Comparison of ENCODE assay signal across 7 mouse cellular contexts in the genomic region with DNA sequence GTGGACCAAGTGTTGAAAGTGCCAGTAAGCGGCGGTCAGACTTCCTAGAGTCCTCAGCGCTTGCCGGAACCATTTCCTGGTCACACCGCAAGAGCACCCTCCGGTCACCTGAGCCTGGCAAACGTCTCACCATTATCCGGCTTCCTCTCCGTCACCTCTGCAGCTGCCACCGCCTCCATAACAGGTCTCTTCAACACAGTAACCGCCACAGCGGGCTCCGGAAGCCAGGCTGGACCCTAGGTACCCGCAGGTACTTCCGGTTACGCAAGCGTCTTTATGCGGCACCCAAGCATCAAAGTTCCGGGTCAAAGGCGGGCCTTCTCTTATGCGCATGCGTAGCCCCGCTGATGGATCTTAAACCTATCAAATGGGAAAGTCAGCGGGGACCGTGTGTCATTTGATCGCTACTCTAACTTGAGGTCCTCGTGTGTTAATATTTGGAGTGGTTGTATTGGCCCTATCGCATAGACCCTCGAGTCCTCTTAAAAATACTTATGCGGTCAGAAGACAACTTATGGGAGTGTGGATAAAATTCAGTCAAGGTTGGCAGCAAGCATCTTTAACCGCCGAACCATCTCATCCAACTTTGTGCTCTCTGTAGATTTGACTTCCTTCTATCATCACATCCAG. TPM values are rescaled to one million over a fixed set of nuclear protein-coding genes. Genes with fewer than 3 reads are reported as not detected.
DNase-seq lines count a peak whose midpoint lies in the region; ATAC-seq lines count a peak whose summit lies in the region.

Gene Ccdc97 (minus strand): TSS at position 301 of the 630 bp plus-strand sequence.

- peaks cover 18% of the 10 kb centered on the region for H3K4me1 ChIP-seq in intestine, embryonic 16.5 days (ENCODE audit: control insufficient read depth, insufficient read depth, low read length)
- H3K4me1 ChIP-seq in midbrain, embryonic 11.5 days (ENCODE audit: control insufficient read depth, insufficient read depth, low read length): peaks cover 8% of the 10 kb centered on the region

- H3K36me3 ChIP-seq in intestine, embryonic 16.5 days (ENCODE audit: control insufficient read depth, insufficient read depth, low read length): peaks cover 34% of the 10 kb centered on the region
- H3K36me3 ChIP-seq in midbrain, embryonic 11.5 days (ENCODE audit: control insufficient read depth, insufficient read depth, low read length): peaks cover 30% of the 10 kb centered on the region

- DNase-seq in adrenal gland, adult 8-10 months: peak; percentile 92
- peak; percentile 89 for DNase-seq in embryo, embryonic 9.5 days (ENCODE audit: extremely low spot score)
- peak; percentile 80 to 89 for DNase-seq in gastrocnemius, postnatal 4 days (ENCODE audit: low spot score in 2 of 2)
- DNase-seq in left cerebral cortex, postnatal 36 days (ENCODE audit: low spot score in 2 of 2): peak; percentile 93 to 96
- DNase-seq in midbrain, embryonic 11.5 days (ENCODE audit: low spot score, missing footprints): peak; percentile 98
- peak; percentile 97 for DNase-seq in skeletal muscle tissue, adult 2 months (ENCODE audit: low read depth, low spot score)

- peak within 1 kb of the TSS; percentile 86 for H3K4me3 ChIP-seq in intestine, embryonic 16.5 days (ENCODE audit: low read length)
- H3K4me3 ChIP-seq in midbrain, embryonic 11.5 days (ENCODE audit: low read depth, low read length): peak within 1 kb of the TSS; percentile 50

- H3K27ac ChIP-seq in intestine, embryonic 16.5 days (ENCODE audit: low read length): peak within 1 kb of the TSS; percentile 90
- no peak within 1 kb of the TSS for H3K27ac ChIP-seq in midbrain, embryonic 11.5 days (ENCODE audit: low read depth, low read length)

- H3K27me3 ChIP-seq in intestine, embryonic 16.5 days (replicated peaks; ENCODE audit: control insufficient read depth, insufficient read depth, low read length): no peaks in the 10 kb centered on the region
- no peaks in the 10 kb centered on the region for H3K27me3 ChIP-seq in midbrain, embryonic 11.5 days (ENCODE audit: control insufficient read depth, insufficient read depth, low read length)

- peak; percentile 86 for ATAC-seq in intestine, embryonic 16.5 days
- peak; percentile 88 for ATAC-seq in midbrain, embryonic 11.5 days (ENCODE audit: low FRiP score)

- WGBS in intestine, embryonic 16.5 days: 4% methylated on average over 32 of the region's 32 CpGs
- 5% methylated on average over 32 of the region's 32 CpGs for WGBS in midbrain, embryonic 11.5 days

- peak within 1 kb of the TSS; percentile 83 for H3K9ac ChIP-seq in intestine, embryonic 16.5 days (ENCODE audit: low read depth, low read length)
- H3K9ac ChIP-seq in midbrain, embryonic 11.5 days (ENCODE audit: low read length): peak within 1 kb of the TSS; percentile 65

- no peaks in the 10 kb centered on the region for H3K9me3 ChIP-seq in intestine, embryonic 16.5 days (ENCODE audit: control insufficient read depth, low read length)
- no peaks in the 10 kb centered on the region for H3K9me3 ChIP-seq in midbrain, embryonic 11.5 days (ENCODE audit: control insufficient read depth, low read length)

- intact Hi-C loops in left cerebral cortex, postnatal 36 days (cut with DNase I): loop anchor here (5.0 kb wide), 1 partner anchor 37 kb away; the partner anchor contains the start of gene B9d2

- H3K4me2 ChIP-seq in intestine, embryonic 16.5 days (ENCODE audit: low read depth, low read length): peak within 1 kb of the TSS; percentile 78
- peak within 1 kb of the TSS; percentile 78 for H3K4me2 ChIP-seq in midbrain, embryonic 11.5 days

RNA-seq across cellular contexts. Expression of gene Ccdc97, which starts in this region (rescaled TPM):
- 10 to 100 TPM; 51.3 to 63.7 (median 56.9) TPM for total RNA-seq in adrenal gland, adult 8-10 months (2022)
- total RNA-seq in gastrocnemius, postnatal 4 days (2021): 10 to 100 TPM; 34.5 to 39.4 TPM
- polyA plus RNA-seq in intestine, embryonic 16.5 days (2015; fragmentation: Nextera tagmentation; extraction: Ambion mirVana): 21.6 and 22.0 TPM in 2 replicates
- total RNA-seq in left cerebral cortex, postnatal 36 days (2021): 10 to 100 TPM; 61.2 TPM
- polyA plus RNA-seq in midbrain, embryonic 11.5 days (2014; fragmentation: Nextera tagmentation; extraction: Ambion mirVana): 26.8 and 32.1 TPM in 2 replicates
